ENCODE assay signal across 8 mouse cellular contexts in the genomic region with DNA sequence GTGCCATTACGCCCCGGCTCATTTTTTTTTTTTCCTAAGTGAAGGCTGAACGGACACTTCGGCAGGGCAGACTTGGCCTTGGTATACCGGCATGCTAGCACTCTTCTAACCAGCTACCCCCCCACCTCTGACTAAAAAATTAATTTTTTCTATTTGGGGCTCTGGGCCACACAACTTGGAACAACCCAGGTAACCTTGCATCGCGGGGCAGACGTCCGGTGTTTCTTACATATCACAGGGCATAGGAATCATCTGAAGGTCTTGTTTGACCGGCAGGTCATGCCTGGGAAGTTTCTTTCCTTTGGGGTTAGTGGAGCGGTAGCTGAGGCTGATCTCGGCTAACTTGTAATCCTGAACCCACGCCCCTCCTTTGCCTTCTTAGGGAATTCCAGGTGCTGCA. TPM values are rescaled to one million over a fixed set of nuclear protein-coding genes. Genes with fewer than 3 reads are reported as not detected.
A peak's percentile ranks its signal among the peaks of the same experiment; 100 is the strongest.
DNase-seq lines count a peak whose midpoint lies in the region; ATAC-seq and TF ChIP-seq lines count a peak whose summit lies in the region.

No protein-coding gene starts in this region.

- no peaks in the 10 kb centered on the region for H3K9me3 ChIP-seq in heart, embryonic 11.5 days (replicated peaks; ENCODE audit: control insufficient read depth, low read length)
- H3K9me3 ChIP-seq in MEL (replicated peaks; ENCODE audit: insufficient read depth, low read length): no peaks in the 10 kb centered on the region
- no peaks in the 10 kb centered on the region for H3K9me3 ChIP-seq in hindbrain, embryonic 12.5 days (replicated peaks)
- H3K9me3 ChIP-seq in midbrain, embryonic 10.5 days (replicated peaks): no peaks in the 10 kb centered on the region

- peak overlapping the region; percentile 81 for H3K27ac ChIP-seq in heart, embryonic 11.5 days (ENCODE audit: low read depth, low read length)
- H3K27ac ChIP-seq in MEL (ENCODE audit: control insufficient read depth, low read depth, low read length): peak overlapping the region; percentile 85
- H3K27ac ChIP-seq in hindbrain, embryonic 12.5 days: peak overlapping the region; percentile 81
- peak overlapping the region; percentile 90 for H3K27ac ChIP-seq in midbrain, embryonic 10.5 days (replicated peaks)

- intact Hi-C loops in heart, postnatal 14 days (cut with DNase I): loop anchor here (2.0 kb wide), 1 partner anchor 26 kb away; a partner anchor contains a TSS
- intact Hi-C loops in left cerebral cortex, postnatal 4 days (cut with DNase I): no loop called here

- peak overlapping the region; percentile 86 for H3K4me2 ChIP-seq in heart, embryonic 11.5 days
- H3K4me2 ChIP-seq in hindbrain, embryonic 12.5 days (replicated peaks): peak overlapping the region; percentile 91

- no peak for TF ChIP-seq EP300 in MEL (IDR thresholded peaks at IDR 0.05; ENCODE audit: low read depth in 1 of 2, low read length in 2 of 2)

- TF ChIP-seq POLR2A in MEL (IDR thresholded peaks at IDR 0.05; ENCODE audit: control insufficient read depth in 1 of 2, insufficient read depth in 1 of 2, low read depth in 1 of 2, low read length in 2 of 2, poor library complexity in 1 of 2): no peak

- H3K27me3 ChIP-seq in heart, embryonic 11.5 days (ENCODE audit: control insufficient read depth, insufficient read depth, low read length): no peaks in the 10 kb centered on the region
- H3K27me3 ChIP-seq in MEL (ENCODE audit: control insufficient read depth in 1 of 2, insufficient read depth in 2 of 2, low read length in 2 of 2): no peaks in the 10 kb centered on the region
- no peaks in the 10 kb centered on the region for H3K27me3 ChIP-seq in hindbrain, embryonic 12.5 days
- no peaks in the 10 kb centered on the region for H3K27me3 ChIP-seq in midbrain, embryonic 10.5 days (ENCODE audit: low read depth, poor library complexity, severe bottlenecking)

- no peak for TF ChIP-seq RAD21 in MEL (IDR thresholded peaks at IDR 0.05; ENCODE audit: low read depth, low read length)

- no peak for DNase-seq in heart, postnatal 14 days
- DNase-seq in MEL (ENCODE audit: low read depth, low spot score): no peak
- no peak for DNase-seq in midbrain, embryonic 10.5 days (ENCODE audit: low spot score)
- DNase-seq in right cerebral cortex, postnatal 25 days: no peak
- no peak for DNase-seq in left cerebral cortex, postnatal 4 days
- no peak for DNase-seq in embryo, embryonic 11 days

- peaks cover 17% of the 10 kb centered on the region for H3K36me3 ChIP-seq in heart, embryonic 11.5 days (ENCODE audit: control insufficient read depth, insufficient read depth, low read length)
- H3K36me3 ChIP-seq in MEL (ENCODE audit: control insufficient read depth in 1 of 2, insufficient read depth in 2 of 2, low read length in 2 of 2): peaks cover 3 to 19% of the 10 kb centered on the region in 2 experiments
- peaks cover 14% of the 10 kb centered on the region for H3K36me3 ChIP-seq in hindbrain, embryonic 12.5 days
- peaks cover 34% of the 10 kb centered on the region for H3K36me3 ChIP-seq in midbrain, embryonic 10.5 days

- peaks cover 48% of the 10 kb centered on the region for H3K79me2 ChIP-seq in MEL (ENCODE audit: control insufficient read depth, insufficient read depth, low read length, poor library complexity)

- peak overlapping the region; percentile 81 for H3K9ac ChIP-seq in heart, embryonic 11.5 days (ENCODE audit: low read depth, low read length)
- H3K9ac ChIP-seq in MEL (ENCODE audit: control insufficient read depth, low read depth, low read length, poor library complexity, severe bottlenecking): peak overlapping the region; percentile 94
- H3K9ac ChIP-seq in hindbrain, embryonic 12.5 days: peak overlapping the region; percentile 76

- TF ChIP-seq CTCF in MEL (IDR thresholded peaks at IDR 0.05 in 2 of 3, conservative IDR thresholded peaks at IDR 0.05 in 1 of 3; ENCODE audit: control insufficient read depth in 1 of 3, insufficient read depth in 1 of 3, low read depth in 2 of 3, low read length in 3 of 3, poor library complexity in 1 of 3, severe bottlenecking in 1 of 3): no peak

- H3K4me3 ChIP-seq in heart, embryonic 11.5 days (ENCODE audit: low read depth, low read length): peak overlapping the region; percentile 68
- peak overlapping the region; percentile 65 to 98 for H3K4me3 ChIP-seq in MEL (ENCODE audit: control insufficient read depth in 1 of 2, insufficient read depth in 1 of 2, low read depth in 2 of 2, low read length in 2 of 2)
- peak overlapping the region; percentile 62 for H3K4me3 ChIP-seq in hindbrain, embryonic 12.5 days
- peak overlapping the region; percentile 86 for H3K4me3 ChIP-seq in midbrain, embryonic 10.5 days

- ATAC-seq in heart, embryonic 11.5 days (replicated peaks; ENCODE audit: insufficient number of reproducible peaks, low FRiP score, low TSS enrichment): 0 out of 2 replicates have a peak, but pooled peaks have one; percentile 5
- 0 out of 2 replicates have a peak, but pooled peaks have one; percentile 6 for ATAC-seq in hindbrain, embryonic 12.5 days (ENCODE audit: low FRiP score)

- H3K4me1 ChIP-seq in heart, embryonic 11.5 days (ENCODE audit: control insufficient read depth, insufficient read depth, low read length): peaks cover 21% of the 10 kb centered on the region
- H3K4me1 ChIP-seq in MEL (ENCODE audit: control insufficient read depth in 1 of 2, insufficient read depth in 2 of 2, low read length in 2 of 2): peaks cover 8 to 19% of the 10 kb centered on the region in 2 experiments; a peak in 3 of 4 replicates
- peaks cover 40% of the 10 kb centered on the region for H3K4me1 ChIP-seq in hindbrain, embryonic 12.5 days
- H3K4me1 ChIP-seq in midbrain, embryonic 10.5 days: peaks cover 55% of the 10 kb centered on the region

- WGBS in heart, embryonic 11.5 days (ENCODE audit: insufficient replicate concordance): 4% methylated on average over 13 of the region's 13 CpGs
- WGBS in hindbrain, embryonic 12.5 days: 4% methylated on average over 13 of the region's 13 CpGs
- 9% methylated on average over 13 of the region's 13 CpGs for WGBS in midbrain, embryonic 10.5 days

TF ChIP-seq in MEL, 35 proteins besides CTCF, POLR2A, EP300 and RAD21:
- TF ChIP-seq MXI1 (IDR thresholded peaks at IDR 0.05; ENCODE audit: low read depth, low read length): 0 out of 2 replicates have a peak, but pooled peaks have one; percentile 0
- no peak for TF ChIP-seq MAZ (IDR thresholded peaks at IDR 0.05; ENCODE audit: low read depth, low read length)

RNA-seq across cellular contexts. Expression of a gene that starts 0.8 kb away (rescaled TPM):
- 81.2 and 86.3 TPM in 2 replicates for polyA plus RNA-seq in heart, embryonic 11.5 days (2014; fragmentation: Nextera tagmentation; extraction: Ambion mirVana)
- total RNA-seq in heart, postnatal 14 days (2021): 1 to 10 TPM; 4.1 to 5.9 TPM
- 46.7 and 67.8 TPM in 2 replicates for total RNA-seq in MEL (2012; rRNA removed)
- 100 to 1,000 TPM; 157 to 244 TPM for polyA plus RNA-seq in MEL (2012; ENCODE audit: insufficient read depth in 1 of 2, insufficient read length in 2 of 2, low read depth in 1 of 2, low replicate concordance in 2 of 2, missing spikeins in 1 of 2)
- polyA plus RNA-seq in hindbrain, embryonic 12.5 days (2016; fragmentation: Nextera tagmentation; extraction: Ambion mirVana): 89.9 and 95.2 TPM in 2 replicates
- polyA plus RNA-seq in midbrain, embryonic 10.5 days (2016; fragmentation: Nextera tagmentation; extraction: Ambion mirVana): 222 and 248 TPM in 2 replicates
- 1 to 10 TPM; 6.2 to 6.5 TPM for total RNA-seq in left cerebral cortex, postnatal 4 days (2021)

RNA-seq across cellular contexts. Expression of a gene that starts 25.6 kb away (rescaled TPM):
- polyA plus RNA-seq in heart, embryonic 11.5 days (2014; fragmentation: Nextera tagmentation; extraction: Ambion mirVana): 78.7 and 85.7 TPM in 2 replicates
- 10 to 100 TPM; 30.3 to 32.3 TPM for total RNA-seq in heart, postnatal 14 days (2021)
- 46.6 and 54.2 TPM in 2 replicates for total RNA-seq in MEL (2012; rRNA removed)
- 100 to 1,000 TPM in 1 of 2 experiments, 10 to 100 TPM in 1; 71.3 to 203 TPM for polyA plus RNA-seq in MEL (2012; ENCODE audit: insufficient read depth in 1 of 2, insufficient read length in 2 of 2, low read depth in 1 of 2, low replicate concordance in 2 of 2, missing spikeins in 1 of 2)
- polyA plus RNA-seq in hindbrain, embryonic 12.5 days (2016; fragmentation: Nextera tagmentation; extraction: Ambion mirVana): 124 and 135 TPM in 2 replicates
- 130 and 143 TPM in 2 replicates for polyA plus RNA-seq in midbrain, embryonic 10.5 days (2016; fragmentation: Nextera tagmentation; extraction: Ambion mirVana)
- total RNA-seq in left cerebral cortex, postnatal 4 days (2021): 10 to 100 TPM; 96.5 to 96.6 TPM

RNA-seq across cellular contexts. Expression of a gene that starts 25.7 kb away (rescaled TPM):
- 12.6 and 13.9 TPM in 2 replicates for polyA plus RNA-seq in heart, embryonic 11.5 days (2014; fragmentation: Nextera tagmentation; extraction: Ambion mirVana)
- 1 to 10 TPM in 1 of 2 experiments, under 1 TPM in 1; 1.00 to 1.0 TPM for total RNA-seq in heart, postnatal 14 days (2021)
- total RNA-seq in MEL (2012; rRNA removed): 16.1 and 20.8 TPM in 2 replicates
- 10 to 100 TPM in 1 of 2 experiments, not detected in 1; 17.7 TPM for polyA plus RNA-seq in MEL (2012; ENCODE audit: insufficient read depth in 1 of 2, insufficient read length in 2 of 2, low read depth in 1 of 2, low replicate concordance in 2 of 2, missing spikeins in 1 of 2)
- polyA plus RNA-seq in hindbrain, embryonic 12.5 days (2016; fragmentation: Nextera tagmentation; extraction: Ambion mirVana): 13.3 and 13.5 TPM in 2 replicates
- 21.0 and 26.0 TPM in 2 replicates for polyA plus RNA-seq in midbrain, embryonic 10.5 days (2016; fragmentation: Nextera tagmentation; extraction: Ambion mirVana)
- 1 to 10 TPM; 2.8 to 3.8 TPM for total RNA-seq in left cerebral cortex, postnatal 4 days (2021)

RNA-seq across cellular contexts. Expression of a gene that starts 27.5 kb away (rescaled TPM):
- not detected in 2 replicates for polyA plus RNA-seq in heart, embryonic 11.5 days (2014; fragmentation: Nextera tagmentation; extraction: Ambion mirVana)
- total RNA-seq in heart, postnatal 14 days (2021): not detected
- not detected in 2 replicates for total RNA-seq in MEL (2012; rRNA removed)
- polyA plus RNA-seq in MEL (2012; ENCODE audit: insufficient read depth in 1 of 2, insufficient read length in 2 of 2, low read depth in 1 of 2, low replicate concordance in 2 of 2, missing spikeins in 1 of 2): not detected
- polyA plus RNA-seq in hindbrain, embryonic 12.5 days (2016; fragmentation: Nextera tagmentation; extraction: Ambion mirVana): 0.40 and 0.56 TPM in 2 replicates
- polyA plus RNA-seq in midbrain, embryonic 10.5 days (2016; fragmentation: Nextera tagmentation; extraction: Ambion mirVana): 0.11 TPM in 1 of 2 replicates, not detected in the other
- 1 to 10 TPM; 2.8 to 3.1 TPM for total RNA-seq in left cerebral cortex, postnatal 4 days (2021)

RNA-seq across cellular contexts. Expression of a gene that starts 56.8 kb away (rescaled TPM):
- 1,202 and 1,222 TPM in 2 replicates for polyA plus RNA-seq in heart, embryonic 11.5 days (2014; fragmentation: Nextera tagmentation; extraction: Ambion mirVana)
- 1,000 to 10,000 TPM; 1,455 to 1,530 TPM for total RNA-seq in heart, postnatal 14 days (2021)
- 161 and 172 TPM in 2 replicates for total RNA-seq in MEL (2012; rRNA removed)
- 100 to 1,000 TPM; 119 to 452 TPM for polyA plus RNA-seq in MEL (2012; ENCODE audit: insufficient read depth in 1 of 2, insufficient read length in 2 of 2, low read depth in 1 of 2, low replicate concordance in 2 of 2, missing spikeins in 1 of 2)
- polyA plus RNA-seq in hindbrain, embryonic 12.5 days (2016; fragmentation: Nextera tagmentation; extraction: Ambion mirVana): 511 and 556 TPM in 2 replicates
- polyA plus RNA-seq in midbrain, embryonic 10.5 days (2016; fragmentation: Nextera tagmentation; extraction: Ambion mirVana): 757 and 815 TPM in 2 replicates
- total RNA-seq in left cerebral cortex, postnatal 4 days (2021): 100 to 1,000 TPM; 202 to 220 TPM
